Mouse (Mus musculus) natural killer cell, adult 2 months (primary cell): ENCODE results near the gene Nelfcd.

Experiments used
- DNase-seq, 2 experiments: peaks; one replicate each; pipeline ENCODE4 v3.0.0; 2022; ENCODE audit warnings: low spot score in 2 of 2

Nelfcd gene

DNA sequence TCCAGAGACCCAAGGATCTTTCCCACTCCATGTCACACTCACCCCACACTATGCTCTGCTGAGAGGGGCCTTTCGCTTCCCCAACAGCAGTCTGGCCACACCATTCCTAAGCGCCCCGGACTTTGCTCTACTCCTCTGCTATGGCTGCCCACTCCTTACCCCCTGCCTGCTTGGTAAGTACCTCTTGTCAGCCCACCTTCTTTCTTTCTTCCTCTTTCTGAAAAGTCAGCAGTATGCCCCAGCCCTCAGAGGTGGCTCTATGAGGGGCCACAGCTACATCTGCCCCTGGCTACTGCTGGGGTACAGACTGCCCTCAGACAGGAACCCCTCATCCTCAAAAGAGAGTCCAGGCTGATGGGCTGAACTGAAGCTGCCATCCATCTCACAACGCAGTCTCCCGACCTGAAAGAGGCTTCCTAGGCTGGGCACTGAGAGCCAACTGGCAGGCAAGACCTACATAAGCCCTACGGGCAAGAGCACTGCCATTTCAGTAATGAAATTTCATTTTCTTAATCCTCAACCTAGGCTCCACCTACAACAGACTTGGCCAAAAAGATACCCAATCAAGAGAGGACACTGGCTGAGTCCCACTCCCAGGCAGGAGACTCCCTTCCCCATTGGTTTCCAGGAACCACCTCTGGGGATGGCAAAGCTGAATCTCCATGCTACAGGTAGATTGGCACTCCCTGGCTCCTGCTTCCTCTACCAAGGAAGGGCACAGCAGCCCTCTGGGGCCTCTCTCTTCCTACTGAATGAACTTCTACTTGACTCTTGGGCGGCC lies 21.5 kb downstream of the Nelfcd start:
- DNase-seq: peak in 1 of 2 experiments; percentile 34

DNA sequence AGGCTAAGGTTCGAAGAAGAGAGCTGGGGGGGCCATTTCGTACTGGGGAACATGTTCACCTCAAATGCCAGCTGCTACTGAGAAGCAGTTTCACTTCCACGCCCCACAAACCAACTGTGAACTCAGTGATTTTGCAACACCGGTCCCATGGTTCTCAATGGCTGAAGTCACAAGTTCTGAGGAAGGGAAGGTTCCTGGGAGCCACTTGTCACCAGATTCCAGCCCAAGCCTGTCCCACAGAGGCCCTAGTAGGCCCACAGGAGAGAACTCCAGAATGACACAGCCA lies 22.0 kb downstream of the Nelfcd start:
- DNase-seq: peak; percentile 23 to 65

DNA sequence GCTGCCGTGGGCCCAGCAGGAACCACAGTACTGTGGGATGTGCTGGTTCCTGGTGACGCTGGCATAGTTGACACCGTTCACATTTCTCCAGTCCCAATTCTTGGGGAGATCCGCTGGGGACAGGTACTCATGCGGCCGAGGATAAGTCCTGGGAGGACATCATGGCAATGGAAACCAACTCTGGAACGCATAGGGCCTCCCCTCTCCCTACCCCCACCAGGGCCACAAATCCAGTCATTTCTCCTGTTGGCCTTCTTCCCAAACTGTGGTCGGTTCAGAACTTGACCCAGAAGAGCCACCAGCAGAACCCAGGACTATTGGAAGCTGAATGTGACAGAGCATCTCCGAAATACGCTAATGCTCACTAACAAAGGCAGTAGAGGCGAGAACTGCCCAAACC lies 22.6 kb downstream of the Nelfcd start:
- DNase-seq: no peak

- peak; percentile 22 to 55 for DNase-seq
Measured at GRCm38 (mm10) chr2:174438737-174439449, 23.3 kb downstream of the Nelfcd start, which contains the start of gene Ctsz. Gene Ctsz (minus strand): TSS chr2:174439039.

- DNase-seq: no peak
Measured at GRCm38 (mm10) chr2:174439450-174439838, 23.8 kb downstream of the Nelfcd start.

DNA sequence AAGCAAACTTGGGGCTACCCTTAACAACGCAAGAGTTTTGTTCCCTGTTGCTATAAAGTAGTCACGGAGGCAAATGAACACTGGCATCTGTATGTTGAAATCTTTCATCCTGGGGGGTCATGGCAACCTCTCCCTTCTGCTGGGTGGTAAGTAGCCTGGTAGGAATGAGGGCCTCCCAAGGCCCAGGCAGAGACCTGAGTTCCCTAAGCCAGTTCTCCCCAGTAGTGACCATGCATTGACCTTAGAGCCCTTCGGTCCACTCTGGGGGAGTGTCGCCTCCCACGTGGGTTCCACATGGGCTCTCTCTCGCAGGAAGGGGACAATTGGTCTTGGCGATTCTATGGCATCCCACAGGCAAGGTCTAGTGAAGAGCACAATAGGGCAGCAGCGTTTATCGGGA lies 24.4 kb downstream of the Nelfcd start:
- no peak for DNase-seq

DNA sequence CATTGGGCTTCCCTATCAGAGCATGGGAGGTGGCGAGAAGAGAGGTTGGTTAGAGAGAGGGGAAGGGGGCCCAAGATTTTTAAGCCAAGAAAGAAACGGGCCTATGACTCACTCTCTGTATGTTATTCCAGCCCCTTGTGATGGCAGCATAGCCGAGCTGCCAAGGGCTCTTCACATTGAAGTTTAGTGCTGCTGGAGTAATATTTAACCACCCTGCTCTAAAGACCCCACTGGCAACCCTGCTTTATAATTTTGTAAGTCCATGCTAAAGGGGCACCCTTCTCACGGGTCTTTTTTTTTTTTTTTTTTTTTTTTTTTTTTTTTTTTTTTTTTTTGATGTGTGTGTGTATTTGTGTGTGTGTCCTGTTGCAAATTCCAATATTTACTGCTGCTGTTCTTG lies 26.3 kb downstream of the Nelfcd start:
- no peak for DNase-seq

- DNase-seq: peak in 1 of 2 experiments; percentile 24
Measured at GRCm38 (mm10) chr2:174442460-174442859, 26.9 kb downstream of the Nelfcd start.

DNA sequence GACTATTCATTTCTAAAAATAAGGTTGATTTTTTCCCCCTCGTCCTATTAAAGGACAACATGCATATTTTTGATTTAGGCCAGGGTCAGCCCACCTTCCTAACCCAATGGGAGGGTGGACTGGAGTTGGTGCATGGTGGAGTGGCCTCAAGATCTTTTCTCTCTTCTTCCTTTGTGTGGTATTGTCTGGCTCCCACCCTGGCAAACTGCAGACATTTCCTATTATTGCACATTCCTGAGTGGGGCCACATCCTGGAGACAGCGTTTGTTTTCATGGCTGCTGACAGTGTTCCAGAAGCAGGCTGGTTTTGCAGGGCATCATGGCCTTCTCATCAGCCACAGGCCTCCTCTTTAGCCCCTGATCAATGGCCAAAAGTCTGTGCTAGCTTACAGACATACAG lies 27.4 kb downstream of the Nelfcd start:
- DNase-seq: no peak

- no peak for DNase-seq
Measured at GRCm38 (mm10) chr2:174444359-174444758, 28.8 kb downstream of the Nelfcd start.

- DNase-seq: no peak
Measured at GRCm38 (mm10) chr2:174445018-174445417, 29.4 kb downstream of the Nelfcd start.

DNA sequence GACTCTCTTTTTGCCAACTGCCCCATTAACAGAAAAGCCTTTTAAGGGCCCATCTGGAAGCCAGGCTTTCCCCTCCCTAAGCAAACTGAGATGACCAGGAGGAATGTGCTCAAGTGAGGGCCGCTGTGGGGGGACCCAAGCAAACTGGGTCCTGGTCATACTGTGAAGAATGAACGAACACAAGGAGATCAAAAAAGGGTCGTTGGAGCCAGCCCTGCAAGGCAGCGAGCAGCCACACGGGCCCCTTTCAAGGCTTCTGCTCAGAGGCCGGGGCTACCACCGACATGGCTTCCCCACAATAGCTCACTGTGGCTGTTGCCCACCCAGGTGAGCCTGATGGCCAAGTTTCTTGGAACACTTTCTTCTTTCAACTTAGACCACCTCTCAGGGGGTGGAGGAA lies 30.9 kb downstream of the Nelfcd start:
- no peak for DNase-seq

DNA sequence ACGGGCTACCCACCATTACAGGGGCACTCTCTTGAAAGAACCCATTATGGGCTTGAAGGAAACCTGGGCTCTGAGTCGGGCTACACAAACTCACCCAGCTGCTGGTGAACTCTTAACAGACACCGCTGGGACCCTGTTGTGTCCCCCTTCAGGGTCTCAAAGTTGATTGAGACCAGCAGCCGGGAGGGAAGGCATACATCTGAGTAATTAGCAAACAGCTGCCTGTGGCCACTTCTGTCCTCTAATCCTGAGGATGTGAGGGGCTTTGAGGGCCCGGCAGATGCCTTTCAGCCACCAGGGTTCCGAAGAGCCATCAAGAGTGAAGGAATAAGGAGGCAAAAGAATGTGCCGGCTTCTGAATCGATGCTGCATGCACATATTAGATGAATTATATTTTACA lies 31.3 kb downstream of the Nelfcd start:
- no peak for DNase-seq

DNA sequence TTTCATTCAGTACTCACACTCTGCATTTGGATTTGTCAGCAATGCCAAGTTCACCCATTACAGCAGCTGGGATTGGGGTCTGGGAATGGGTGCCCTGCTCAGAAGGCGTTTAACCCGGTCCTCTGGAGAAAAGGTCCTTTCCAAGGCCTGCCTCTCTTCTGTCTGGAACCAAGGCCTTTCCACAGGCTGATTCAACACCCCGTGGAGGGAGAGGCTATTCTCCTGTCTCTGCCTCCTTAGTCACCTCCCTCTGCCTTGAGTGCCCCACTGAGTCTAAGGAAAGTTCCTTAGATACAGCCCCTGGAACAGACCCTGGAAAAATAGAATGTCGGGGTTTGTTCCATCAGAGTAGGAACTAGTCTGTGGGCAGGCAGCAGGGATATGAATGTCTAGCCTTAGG lies 32.8 kb downstream of the Nelfcd start:
- DNase-seq: no peak

GRCm38 (mm10) chr2:174450353-174450752 lies 34.7 kb downstream of the Nelfcd start, which contains the start of gene Tubb1:
Gene Tubb1 (plus strand): TSS chr2:174450695.
- DNase-seq: no peak

DNA sequence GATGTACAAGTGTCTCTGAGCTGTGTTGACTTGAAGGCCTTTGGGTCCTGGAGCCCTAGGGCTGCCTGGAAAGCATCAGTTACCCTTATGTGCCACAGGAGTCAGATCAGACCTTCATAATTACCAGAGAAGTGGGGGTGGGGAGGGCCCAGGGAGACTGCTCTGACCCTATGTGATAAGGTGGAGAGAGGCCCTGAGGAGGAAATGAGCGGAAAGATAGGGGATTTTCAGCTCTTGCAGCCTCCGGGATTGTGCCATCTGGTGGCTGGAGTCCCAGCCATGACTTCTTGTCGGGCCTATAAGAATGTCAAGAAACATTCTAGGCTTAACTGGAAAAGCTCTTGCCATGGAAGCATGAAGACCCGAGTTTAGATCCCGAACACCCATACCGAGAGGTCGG lies 38.1 kb downstream of the Nelfcd start:
- no peak for DNase-seq

DNA sequence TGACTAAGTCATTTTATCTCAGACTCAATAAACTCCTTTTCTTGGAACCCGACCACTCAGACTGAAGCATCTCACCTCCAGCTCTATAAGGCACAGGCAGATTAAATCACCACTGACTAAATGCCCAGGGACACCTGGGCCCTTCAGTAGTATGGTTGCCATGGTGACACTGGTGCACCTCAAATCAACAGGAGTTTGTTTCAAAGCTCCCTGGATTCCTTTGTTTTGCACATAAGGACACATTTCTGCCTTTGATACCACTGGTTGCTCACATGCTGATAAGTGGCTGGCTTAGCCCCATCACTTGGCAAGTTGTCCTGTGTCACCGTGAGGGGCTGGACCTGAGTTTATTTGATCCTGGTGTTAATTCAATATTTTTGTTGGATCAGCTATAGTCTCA lies 43.8 kb downstream of the Nelfcd start:
- DNase-seq: no peak

- no peak for DNase-seq
Measured at GRCm38 (mm10) chr2:174463370-174463769, 47.8 kb downstream of the Nelfcd start.

DNA sequence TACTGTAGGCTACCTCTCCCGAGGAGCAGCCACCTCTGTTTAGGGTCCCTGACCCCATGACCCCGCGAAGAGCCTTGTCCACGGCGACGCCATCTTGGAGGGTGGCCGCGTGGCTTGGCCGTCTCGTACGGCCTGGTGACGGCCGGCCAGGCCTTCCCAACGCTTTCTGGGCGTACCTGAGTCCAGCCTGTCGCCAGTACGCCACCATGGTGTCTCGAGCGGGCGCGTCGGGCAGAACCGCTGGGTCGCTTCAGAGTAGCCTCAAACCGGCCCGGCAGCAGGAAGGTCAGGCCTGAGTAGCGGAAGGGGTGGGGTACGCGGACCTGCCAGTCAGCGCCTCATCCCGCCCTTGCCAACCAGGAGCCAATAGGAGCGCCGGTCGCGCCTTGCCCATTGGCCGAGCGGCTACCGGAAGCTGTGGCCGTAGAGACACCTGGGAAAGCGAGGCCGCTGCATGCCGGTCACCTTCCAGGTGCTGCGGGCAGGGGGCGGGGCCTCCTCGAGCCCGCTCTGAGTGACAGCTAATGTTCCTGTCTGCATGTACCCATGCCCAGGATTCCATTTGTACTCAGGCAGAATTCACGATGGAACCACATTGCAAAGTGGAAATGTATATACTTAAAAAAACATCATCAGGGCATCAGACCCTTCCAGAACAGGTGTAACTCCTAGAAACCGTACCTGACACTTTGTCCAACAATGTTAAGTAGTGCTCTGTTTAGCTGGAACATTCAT lies 48.4 kb downstream of the Nelfcd start, which contains the start of gene Atp5e:
TSS of gene Atp5e (minus strand) at position 317 of the 735 bp plus-strand sequence.
- peak; percentile 90 to 92 for DNase-seq

GRCm38 (mm10) chr2:174470333-174470732 lies 54.7 kb downstream of the Nelfcd start:
- no peak for DNase-seq

GRCm38 (mm10) chr2:174470786-174471405 lies 55.3 kb downstream of the Nelfcd start:
- DNase-seq: no peak

DNA sequence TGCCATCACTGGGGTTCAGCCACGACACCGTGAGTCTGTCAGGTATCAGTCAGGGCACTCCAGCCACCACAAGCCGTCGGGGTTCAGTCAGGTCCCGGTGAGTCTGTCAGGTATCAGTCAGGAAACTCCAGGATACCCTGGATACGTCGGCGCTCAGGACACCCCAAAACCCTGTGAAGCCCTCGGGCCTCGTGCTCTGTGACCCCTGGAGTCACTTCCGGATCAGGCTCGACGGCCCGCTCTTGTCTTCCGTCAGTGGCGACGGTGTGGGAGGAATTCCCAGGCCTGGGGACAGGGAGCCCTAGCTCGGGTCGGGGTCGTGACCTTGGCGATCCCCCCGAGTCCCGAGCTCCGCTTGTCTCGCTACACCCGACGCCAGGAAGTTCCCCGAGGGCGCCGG lies 56.8 kb downstream of the Nelfcd start:
- no peak for DNase-seq
